Mouse (Mus musculus): ENCODE results near the gene Ptpn21.

Gene Ptpn21

DNA sequence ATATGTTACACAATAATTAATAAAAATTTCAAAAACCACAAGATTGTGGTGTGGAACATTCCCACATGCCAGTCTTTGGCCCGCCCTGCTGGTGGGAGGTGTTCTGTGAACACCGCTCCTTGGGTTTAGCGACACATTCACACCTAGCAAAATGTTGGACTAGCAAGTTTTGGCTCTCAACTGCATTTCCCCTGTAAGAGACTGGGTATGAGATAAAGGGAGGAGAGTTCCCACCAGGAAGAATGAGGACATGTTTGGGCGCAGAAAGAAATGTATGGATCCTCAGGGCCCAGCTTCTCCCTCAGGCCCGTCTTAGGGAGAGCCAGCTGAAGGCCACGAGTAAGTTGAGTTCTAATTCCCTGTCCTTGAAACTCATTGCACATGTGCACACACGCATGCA, 74.6 kb downstream of the Ptpn21 start:
- no peak for DNase-seq (ENCODE audit: low spot score in 2 of 2)

DNA sequence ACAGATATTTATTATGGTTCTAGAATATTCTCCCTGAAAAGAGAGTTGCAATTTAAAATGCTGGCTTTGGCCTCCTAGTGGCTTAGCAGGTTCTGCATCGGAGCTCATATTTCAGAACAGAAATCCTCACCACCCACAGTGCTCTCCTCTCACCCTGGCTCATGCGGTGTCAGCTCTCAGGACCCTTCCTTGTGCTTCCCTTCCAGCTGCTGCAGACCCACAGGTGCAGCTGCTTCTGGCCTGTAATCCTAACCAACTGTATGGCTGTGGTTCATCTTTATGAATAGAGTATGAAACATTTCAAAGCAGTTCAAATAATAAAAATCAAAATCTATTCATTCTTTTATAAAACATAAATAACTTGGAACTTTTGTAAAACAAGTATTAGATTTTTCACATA, 80.3 kb downstream of the Ptpn21 start:
- DNase-seq (ENCODE audit: low spot score in 2 of 2), result no peak

DNA sequence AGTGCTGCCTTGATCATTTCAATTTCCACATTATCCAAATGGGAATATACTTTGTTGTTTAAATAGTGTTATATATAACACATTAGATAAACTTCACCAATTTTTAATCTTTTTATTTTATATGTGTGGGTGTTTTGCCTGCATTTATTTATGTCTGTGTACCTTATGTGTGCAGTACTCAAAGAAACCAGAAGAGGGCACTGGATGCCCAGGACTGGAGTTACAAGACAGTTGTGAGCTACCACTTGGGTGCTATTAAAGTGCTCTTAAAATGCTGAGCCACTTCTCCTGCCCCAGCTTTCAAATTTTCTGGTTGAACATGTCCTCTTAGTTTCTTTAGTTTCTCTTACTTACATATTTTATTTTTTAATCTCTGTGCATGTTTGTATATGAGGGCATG, 92.4 kb downstream of the Ptpn21 start:
- no peak for DNase-seq (ENCODE audit: low spot score in 2 of 2)

DNA sequence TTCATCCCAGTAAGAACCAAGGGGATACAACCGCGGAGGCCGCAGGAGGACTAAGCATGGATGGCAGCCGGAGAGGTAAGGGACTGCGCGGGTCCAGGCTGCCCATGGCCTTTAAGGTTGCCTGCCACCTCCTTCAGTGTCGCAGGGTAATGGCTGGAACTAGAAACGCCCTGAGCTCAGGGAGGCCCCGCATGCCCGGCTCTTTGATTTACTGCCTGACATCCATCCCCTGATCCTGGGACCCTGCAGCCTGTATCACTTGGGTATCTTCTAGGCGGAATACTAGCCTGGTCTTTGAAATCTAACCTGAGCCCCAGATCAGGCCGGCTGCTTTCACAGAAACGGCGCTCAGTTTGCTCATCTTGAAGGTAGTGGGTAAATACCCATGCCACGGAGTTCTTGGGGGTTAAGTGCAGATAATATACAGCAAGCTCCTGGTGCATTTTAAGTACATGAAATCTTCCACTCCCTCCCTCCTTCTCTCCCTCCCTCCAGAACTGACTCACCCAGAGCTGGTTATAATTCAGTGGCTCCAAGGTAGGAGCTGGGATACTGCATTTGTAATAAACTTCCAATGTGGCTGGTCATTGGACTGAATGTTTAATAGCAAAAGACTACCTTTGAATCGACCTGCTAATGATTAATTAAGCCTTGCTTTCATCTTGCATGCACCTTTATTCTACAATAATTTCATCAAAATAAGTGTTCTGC, 108.8 kb downstream of the Ptpn21 start:
- DNase-seq (ENCODE audit: low spot score in 2 of 2), result no peak

DNA sequence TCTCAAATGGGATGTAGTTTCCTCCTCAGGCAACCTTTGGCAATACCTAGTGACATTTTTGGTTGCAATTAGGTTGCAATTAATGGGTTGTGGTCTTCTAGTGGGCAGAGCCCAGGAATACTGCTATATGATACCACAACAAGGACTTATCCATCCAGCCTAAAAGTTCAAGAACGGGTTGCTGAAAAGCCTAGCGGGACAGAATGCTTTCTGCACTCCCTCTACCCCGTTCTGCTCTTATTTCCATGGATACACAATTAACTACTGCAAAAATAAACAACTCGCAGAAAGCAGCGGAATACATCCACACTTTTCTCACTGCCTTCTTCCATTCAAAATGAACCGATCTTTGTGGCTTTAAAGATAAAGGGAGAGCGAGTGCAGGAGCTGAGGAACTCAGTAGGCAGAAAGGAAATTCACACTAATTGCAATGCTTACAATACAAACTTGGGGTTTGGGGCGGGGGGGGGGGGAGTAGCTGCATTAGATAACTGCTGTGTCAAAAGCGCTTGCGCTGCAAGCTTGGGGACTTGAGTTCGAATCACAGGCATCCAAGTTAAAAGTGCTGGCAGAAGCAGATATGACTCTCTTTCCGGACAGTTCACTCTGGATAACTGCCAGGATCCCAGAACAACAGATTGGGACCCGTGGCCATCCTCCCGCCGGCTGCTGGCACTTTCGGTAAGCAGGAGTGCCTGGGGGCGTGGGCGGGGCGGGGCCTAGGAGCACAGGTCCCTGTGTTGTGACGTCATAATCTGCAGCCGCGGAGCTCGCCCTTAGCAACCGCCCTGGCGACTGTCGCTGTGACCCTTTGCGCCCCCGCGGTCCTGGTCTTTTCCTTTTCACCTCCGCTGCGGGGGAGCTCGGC, 109.6 kb downstream of the Ptpn21 start, which contains the start of gene Spata7:
Gene Spata7 (plus strand): TSS at position 766 of the 868 bp plus-strand sequence.
- DNase-seq (ENCODE audit: low spot score in 2 of 2), result peak; percentile 73 to 86

All from left cerebral cortex, adult 9 months (tissue).